Mouse (Mus musculus): ENCODE measurements around the gene Hormad2. TPM values are rescaled to one million over a fixed set of nuclear protein-coding genes. Genes with fewer than 3 reads are reported as not detected.

The Hormad2 gene
- polyA plus RNA-seq, 1 experiment from 2014 or later = 0.34 TPM

DNA sequence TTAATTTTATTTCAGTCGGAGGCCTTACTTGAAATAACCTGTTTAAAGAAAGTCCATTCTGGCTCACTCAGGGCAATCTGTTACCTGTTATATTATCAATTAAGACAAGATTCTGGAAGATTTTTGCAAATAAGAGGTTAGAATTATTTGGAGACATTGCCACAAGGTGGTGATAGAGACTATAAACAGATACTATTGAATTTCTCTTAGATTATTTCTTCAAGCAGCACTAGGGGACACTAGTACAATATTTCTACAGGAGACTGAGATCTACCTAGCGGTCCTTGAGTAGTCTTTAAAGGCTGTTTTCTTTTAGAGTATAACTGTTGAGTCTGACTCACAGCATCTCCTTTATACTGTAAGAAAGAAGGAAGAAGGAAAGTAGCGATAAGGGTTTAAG is 4.3 kb downstream of the Hormad2 start:
- ATAC-seq (replicated peaks; ENCODE audit: low FRiP score, low TSS enrichment, low read depth) = no peak
- no peaks in the 10 kb centered on the region for H3K36me3 ChIP-seq (ENCODE audit: control insufficient read depth, insufficient read depth, low read length)
- H3K4me1 ChIP-seq (replicated peaks; ENCODE audit: control insufficient read depth, insufficient read depth, low read length) = no peaks in the 10 kb centered on the region
- H3K9ac ChIP-seq (ENCODE audit: low read length) = no peak overlapping the region
- H3K27me3 ChIP-seq (replicated peaks; ENCODE audit: control insufficient read depth, insufficient read depth, low read length) = no peaks in the 10 kb centered on the region
- no peak for DNase-seq (ENCODE audit: low spot score)
- no peak overlapping the region for H3K4me2 ChIP-seq (ENCODE audit: low read length)
- no peaks in the 10 kb centered on the region for H3K9me3 ChIP-seq (ENCODE audit: control insufficient read depth, low read length)
- H3K4me3 ChIP-seq (ENCODE audit: low read depth, low read length) = no peak overlapping the region
- WGBS = 75% methylated on average over 3 of the region's 3 CpGs
- no peak overlapping the region for H3K27ac ChIP-seq (ENCODE audit: low read depth)

DNA sequence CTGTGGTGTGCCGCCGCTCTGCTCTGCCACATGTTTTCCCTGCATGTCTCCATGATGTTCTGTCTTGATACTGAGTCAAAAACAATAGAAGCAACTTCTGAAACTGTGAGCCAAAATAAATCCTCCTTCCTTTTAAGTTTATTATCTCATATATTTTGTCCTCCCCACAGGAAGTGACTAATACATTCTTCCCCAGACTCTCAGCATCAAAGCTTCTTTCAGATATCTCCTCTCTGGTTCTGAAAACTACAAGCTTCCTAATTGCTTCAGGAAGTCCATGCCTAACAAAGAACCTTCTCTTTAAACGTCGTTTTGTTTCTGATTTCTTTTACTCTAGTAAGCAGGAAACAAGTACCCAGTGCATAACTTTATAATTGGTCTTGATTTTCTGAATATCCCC is 6.4 kb downstream of the Hormad2 start:
- Histone ChIP-seq H3K27ac (ENCODE audit: low read depth) (no peak overlapping the region), H3K27me3 (replicated peaks; ENCODE audit: control insufficient read depth, insufficient read depth, low read length) (no peaks in the 10 kb centered on the region), H3K36me3 (ENCODE audit: control insufficient read depth, insufficient read depth, low read length) (no peaks in the 10 kb centered on the region), H3K9me3 (ENCODE audit: control insufficient read depth, low read length) (no peaks in the 10 kb centered on the region), H3K4me2 (ENCODE audit: low read length) (no peak overlapping the region), H3K4me1 (replicated peaks; ENCODE audit: control insufficient read depth, insufficient read depth, low read length) (no peaks in the 10 kb centered on the region), H3K4me3 (ENCODE audit: low read depth, low read length) (no peak overlapping the region), H3K9ac (ENCODE audit: low read length) (no peak overlapping the region)
- 70% methylated on average over 4 of the region's 4 CpGs for WGBS
- ATAC-seq (replicated peaks; ENCODE audit: low FRiP score, low TSS enrichment, low read depth) = no peak
- DNase-seq (ENCODE audit: low spot score) = no peak

DNA sequence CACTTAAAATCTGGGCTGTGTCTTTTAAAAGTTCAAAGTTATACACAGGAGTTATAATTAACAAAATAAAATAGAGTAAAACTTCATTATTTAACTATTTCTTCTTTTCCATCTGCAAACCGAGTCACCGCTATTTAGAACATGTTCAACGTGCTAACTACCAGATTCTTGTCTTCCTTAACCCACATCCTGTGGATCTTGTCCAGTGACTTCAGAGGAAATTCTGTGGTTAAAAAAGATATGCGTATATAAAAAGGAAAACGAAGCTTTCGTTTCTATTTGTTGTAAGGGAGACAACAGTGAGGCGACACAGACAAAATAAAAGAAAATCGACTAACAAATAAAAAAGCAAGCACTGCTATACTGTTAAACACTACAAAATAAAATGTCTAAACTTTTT is 17.1 kb downstream of the Hormad2 start:
- no peak overlapping the region for H3K9ac ChIP-seq (ENCODE audit: low read length)
- no peaks in the 10 kb centered on the region for H3K9me3 ChIP-seq (ENCODE audit: control insufficient read depth, low read length)
- H3K27ac ChIP-seq (ENCODE audit: low read depth) = no peak overlapping the region
- DNase-seq (ENCODE audit: low spot score) = no peak
- H3K27me3 ChIP-seq (replicated peaks; ENCODE audit: control insufficient read depth, insufficient read depth, low read length) = no peaks in the 10 kb centered on the region
- no peaks in the 10 kb centered on the region for H3K4me1 ChIP-seq (replicated peaks; ENCODE audit: control insufficient read depth, insufficient read depth, low read length)
- WGBS = 85% methylated on average over 8 of the region's 8 CpGs
- H3K36me3 ChIP-seq (ENCODE audit: control insufficient read depth, insufficient read depth, low read length) = no peaks in the 10 kb centered on the region
- H3K4me2 ChIP-seq (ENCODE audit: low read length) = no peak overlapping the region
- ATAC-seq (replicated peaks; ENCODE audit: low FRiP score, low TSS enrichment, low read depth) = no peak
- no peak overlapping the region for H3K4me3 ChIP-seq (ENCODE audit: low read depth, low read length)

DNA sequence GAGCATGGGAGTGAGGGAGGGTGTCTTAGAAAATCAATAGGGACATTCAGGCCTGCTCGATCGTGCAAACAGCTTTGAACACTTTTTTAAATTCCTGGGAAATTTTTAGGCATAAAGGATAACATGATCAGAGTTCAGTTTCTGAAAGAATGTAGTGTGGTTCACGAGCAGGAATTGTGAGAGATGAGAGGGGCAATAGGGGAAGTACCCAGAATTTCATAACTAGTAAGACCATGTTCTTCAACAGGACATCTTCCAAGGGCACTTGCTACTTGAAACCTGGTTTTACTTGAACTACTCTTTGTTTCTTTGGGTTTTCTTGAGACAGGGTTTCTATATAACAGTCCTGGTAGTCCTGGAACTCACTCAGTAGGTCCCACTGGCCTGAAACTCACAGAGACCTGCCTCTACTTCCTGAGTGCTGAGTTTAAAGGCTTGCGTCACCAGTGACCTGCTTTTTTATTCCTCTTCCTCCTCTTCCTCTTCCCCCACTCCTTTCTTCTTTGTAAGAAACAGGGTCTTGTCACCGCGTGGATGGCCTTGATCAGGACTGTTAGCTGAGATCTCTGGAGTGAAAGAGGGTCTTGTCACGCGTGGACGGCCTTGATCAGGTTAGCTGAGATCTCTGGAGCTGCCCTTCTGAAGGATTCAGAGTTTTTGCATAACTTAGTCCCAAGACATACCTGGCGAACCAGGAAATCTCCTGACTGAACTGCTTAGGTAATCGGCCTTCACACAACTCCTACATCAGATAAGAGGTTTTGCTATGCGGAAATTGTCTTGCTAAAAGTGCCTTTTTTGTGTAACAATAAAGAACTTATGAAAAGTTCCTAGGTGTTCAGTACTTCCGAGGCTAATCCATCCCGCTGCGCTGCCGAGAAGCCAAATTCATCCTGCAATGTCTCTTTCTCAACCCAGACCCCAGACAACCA is 18.1 kb downstream of the Hormad2 start:
- no peaks in the 10 kb centered on the region for H3K36me3 ChIP-seq (ENCODE audit: control insufficient read depth, insufficient read depth, low read length)
- H3K9ac ChIP-seq (ENCODE audit: low read length) = no peak overlapping the region
- ATAC-seq (replicated peaks; ENCODE audit: low FRiP score, low TSS enrichment, low read depth) (no peak), DNase-seq (ENCODE audit: low spot score) (no peak)
- H3K27me3 ChIP-seq (replicated peaks; ENCODE audit: control insufficient read depth, insufficient read depth, low read length) = no peaks in the 10 kb centered on the region
- no peaks in the 10 kb centered on the region for H3K4me1 ChIP-seq (replicated peaks; ENCODE audit: control insufficient read depth, insufficient read depth, low read length)
- H3K4me3 ChIP-seq (ENCODE audit: low read depth, low read length) = no peak overlapping the region
- H3K9me3 ChIP-seq (ENCODE audit: control insufficient read depth, low read length) = no peaks in the 10 kb centered on the region
- no peak overlapping the region for H3K27ac ChIP-seq (ENCODE audit: low read depth)
- WGBS = 78% methylated on average over 16 of the region's 16 CpGs
- no peak overlapping the region for H3K4me2 ChIP-seq (ENCODE audit: low read length)

DNA sequence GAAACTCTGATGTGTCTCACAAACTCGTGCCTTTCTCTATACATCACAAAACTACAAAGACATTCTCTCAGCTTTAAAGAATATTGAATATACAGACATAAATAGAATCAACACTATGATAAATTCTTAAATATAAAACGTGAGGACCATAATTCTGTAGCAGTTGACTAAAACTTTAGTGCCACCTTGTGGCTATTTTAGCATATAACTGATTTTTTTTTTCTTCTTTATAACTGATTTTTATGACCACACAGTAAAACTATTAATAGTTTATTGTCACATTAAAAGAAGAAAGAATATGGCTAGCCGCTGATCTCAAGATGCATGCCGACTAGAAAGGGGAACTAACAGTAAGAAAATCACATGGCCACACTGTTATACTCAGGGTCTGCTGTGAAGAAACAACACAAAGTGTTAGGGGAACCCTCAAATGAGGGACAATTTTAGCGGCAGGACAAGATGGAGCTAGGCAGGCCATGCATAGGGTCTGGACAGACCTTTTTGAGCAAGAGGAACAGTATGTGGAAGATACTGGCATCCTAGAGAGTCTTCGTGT is 18.9 kb downstream of the Hormad2 start:
- Histone ChIP-seq H3K9me3 (ENCODE audit: control insufficient read depth, low read length) (no peaks in the 10 kb centered on the region), H3K27ac (ENCODE audit: low read depth) (no peak overlapping the region), H3K9ac (ENCODE audit: low read length) (no peak overlapping the region), H3K4me3 (ENCODE audit: low read depth, low read length) (no peak overlapping the region), H3K36me3 (ENCODE audit: control insufficient read depth, insufficient read depth, low read length) (no peaks in the 10 kb centered on the region), H3K27me3 (replicated peaks; ENCODE audit: control insufficient read depth, insufficient read depth, low read length) (no peaks in the 10 kb centered on the region), H3K4me1 (replicated peaks; ENCODE audit: control insufficient read depth, insufficient read depth, low read length) (no peaks in the 10 kb centered on the region), H3K4me2 (ENCODE audit: low read length) (no peak overlapping the region)
- 39% methylated on average over 6 of the region's 6 CpGs for WGBS
- no peak for ATAC-seq (replicated peaks; ENCODE audit: low FRiP score, low TSS enrichment, low read depth)
- no peak for DNase-seq (ENCODE audit: low spot score)

DNA sequence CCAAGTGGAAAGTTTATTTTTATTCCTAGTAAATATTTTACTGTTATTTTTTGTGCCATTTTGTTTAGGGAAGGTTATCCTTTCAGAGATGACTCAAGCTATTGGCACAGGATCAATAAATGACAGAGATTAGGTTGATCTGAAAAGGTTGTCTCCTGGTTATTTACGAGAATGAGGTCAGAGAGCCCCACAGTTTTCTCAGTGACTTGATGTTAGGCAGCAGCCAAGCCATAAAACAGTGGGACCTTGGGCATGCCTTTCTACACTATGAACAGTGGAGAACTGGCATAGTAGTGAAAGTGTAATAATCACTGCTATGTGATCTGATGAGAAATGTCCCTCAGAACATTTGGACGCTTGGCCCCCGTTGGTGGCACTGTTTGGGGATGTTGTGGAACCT is 22.9 kb downstream of the Hormad2 start:
- no peaks in the 10 kb centered on the region for H3K27me3 ChIP-seq (replicated peaks; ENCODE audit: control insufficient read depth, insufficient read depth, low read length)
- no peaks in the 10 kb centered on the region for H3K36me3 ChIP-seq (ENCODE audit: control insufficient read depth, insufficient read depth, low read length)
- ATAC-seq (replicated peaks; ENCODE audit: low FRiP score, low TSS enrichment, low read depth) = no peak
- WGBS = 85% methylated on average over 3 of the region's 3 CpGs
- no peak overlapping the region for H3K4me3 ChIP-seq (ENCODE audit: low read depth, low read length)
- no peaks in the 10 kb centered on the region for H3K4me1 ChIP-seq (replicated peaks; ENCODE audit: control insufficient read depth, insufficient read depth, low read length)
- H3K9ac ChIP-seq (ENCODE audit: low read length) = no peak overlapping the region
- no peaks in the 10 kb centered on the region for H3K9me3 ChIP-seq (ENCODE audit: control insufficient read depth, low read length)
- no peak overlapping the region for H3K4me2 ChIP-seq (ENCODE audit: low read length)
- H3K27ac ChIP-seq (ENCODE audit: low read depth) = no peak overlapping the region
- DNase-seq (ENCODE audit: low spot score) = no peak

DNA sequence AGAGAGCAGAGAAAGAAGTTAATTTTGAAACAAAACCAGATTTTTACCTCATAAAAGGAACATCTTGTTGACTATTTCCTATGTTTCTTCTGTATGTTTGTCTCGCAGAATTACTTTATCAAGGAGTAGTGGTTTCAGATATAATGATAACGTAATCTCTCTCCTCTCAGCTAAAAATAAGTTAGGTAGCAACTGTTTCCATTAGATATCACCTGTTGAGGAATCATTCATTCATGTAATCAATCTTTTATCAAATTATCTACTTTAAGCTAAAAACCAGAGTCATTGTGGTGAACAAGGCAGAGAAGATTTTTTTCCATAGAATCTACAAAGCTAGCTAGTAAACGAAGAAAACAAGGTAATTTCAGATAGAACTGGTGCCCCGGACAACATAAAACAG is 28.6 kb downstream of the Hormad2 start:
- Histone ChIP-seq H3K4me2 (ENCODE audit: low read length) (no peak overlapping the region), H3K27ac (ENCODE audit: low read depth) (no peak overlapping the region), H3K4me3 (ENCODE audit: low read depth, low read length) (no peak overlapping the region), H3K9ac (ENCODE audit: low read length) (no peak overlapping the region), H3K4me1 (replicated peaks; ENCODE audit: control insufficient read depth, insufficient read depth, low read length) (no peaks in the 10 kb centered on the region), H3K27me3 (replicated peaks; ENCODE audit: control insufficient read depth, insufficient read depth, low read length) (no peaks in the 10 kb centered on the region), H3K36me3 (ENCODE audit: control insufficient read depth, insufficient read depth, low read length) (no peaks in the 10 kb centered on the region), H3K9me3 (ENCODE audit: control insufficient read depth, low read length) (no peaks in the 10 kb centered on the region)
- no peak for ATAC-seq (replicated peaks; ENCODE audit: low FRiP score, low TSS enrichment, low read depth)
- 95% methylated on average over 4 of the region's 4 CpGs for WGBS
- DNase-seq (ENCODE audit: low spot score) = no peak

DNA sequence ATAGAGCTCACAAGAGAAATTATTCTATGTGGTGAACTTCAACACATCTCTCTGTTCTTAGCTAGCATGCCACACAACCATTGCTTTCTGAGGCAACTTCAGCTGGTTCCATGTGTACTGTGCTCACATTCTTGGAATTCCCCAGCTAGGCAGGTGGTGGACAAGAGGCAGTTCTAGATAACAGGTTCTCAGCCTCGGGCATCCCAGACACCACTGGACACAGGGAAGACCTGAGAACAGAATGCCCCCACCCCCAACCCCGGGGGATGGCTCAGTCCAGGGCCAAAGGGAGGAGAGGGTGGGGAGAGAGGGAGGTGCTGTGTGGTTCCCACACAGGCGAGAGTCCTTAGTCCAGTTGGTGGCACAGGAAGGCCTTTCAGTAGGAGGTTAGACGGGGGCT is 36.6 kb downstream of the Hormad2 start:
- Histone ChIP-seq H3K4me1 (replicated peaks; ENCODE audit: control insufficient read depth, insufficient read depth, low read length) (no peaks in the 10 kb centered on the region), H3K9ac (ENCODE audit: low read length) (no peak overlapping the region), H3K9me3 (ENCODE audit: control insufficient read depth, low read length) (no peaks in the 10 kb centered on the region), H3K4me3 (ENCODE audit: low read depth, low read length) (no peak overlapping the region), H3K4me2 (ENCODE audit: low read length) (no peak overlapping the region), H3K27ac (ENCODE audit: low read depth) (no peak overlapping the region), H3K27me3 (replicated peaks; ENCODE audit: control insufficient read depth, insufficient read depth, low read length) (no peaks in the 10 kb centered on the region), H3K36me3 (ENCODE audit: control insufficient read depth, insufficient read depth, low read length) (no peaks in the 10 kb centered on the region)
- WGBS = 29% methylated on average over 4 of the region's 4 CpGs
- ATAC-seq (replicated peaks; ENCODE audit: low FRiP score, low TSS enrichment, low read depth) (no peak), DNase-seq (ENCODE audit: low spot score) (no peak)

DNA sequence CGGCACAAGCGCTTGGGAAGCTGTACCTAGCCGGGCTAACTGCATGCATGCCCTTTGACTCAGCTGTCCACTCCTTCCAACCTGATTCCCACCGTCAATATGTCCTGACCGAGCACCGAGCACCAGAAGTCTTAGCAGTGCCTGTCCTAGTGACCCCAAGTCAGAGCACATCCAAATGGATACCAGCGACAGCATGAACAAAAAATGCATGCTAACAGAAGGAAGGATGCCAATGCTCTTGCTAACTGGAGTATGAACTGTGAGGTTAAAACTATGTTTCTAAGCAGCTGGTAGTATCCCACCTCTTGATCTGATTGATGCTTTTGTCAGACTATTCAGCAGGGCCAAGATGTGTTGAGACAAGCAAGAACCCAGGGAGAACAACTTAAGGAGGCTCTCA is 37.5 kb downstream of the Hormad2 start:
- WGBS = 74% methylated on average over 7 of the region's 7 CpGs
- DNase-seq (ENCODE audit: low spot score) (no peak), ATAC-seq (replicated peaks; ENCODE audit: low FRiP score, low TSS enrichment, low read depth) (no peak)

More for the DNA sequence above, 37.5 kb downstream of the Hormad2 start:
- H3K4me2 ChIP-seq (ENCODE audit: low read length) = no peak overlapping the region
- H3K9me3 ChIP-seq (ENCODE audit: control insufficient read depth, low read length) = no peaks in the 10 kb centered on the region
- no peaks in the 10 kb centered on the region for H3K27me3 ChIP-seq (replicated peaks; ENCODE audit: control insufficient read depth, insufficient read depth, low read length)
- no peak overlapping the region for H3K27ac ChIP-seq (ENCODE audit: low read depth)
- H3K4me1 ChIP-seq (replicated peaks; ENCODE audit: control insufficient read depth, insufficient read depth, low read length) = no peaks in the 10 kb centered on the region
- no peaks in the 10 kb centered on the region for H3K36me3 ChIP-seq (ENCODE audit: control insufficient read depth, insufficient read depth, low read length)
- H3K9ac ChIP-seq (ENCODE audit: low read length) = no peak overlapping the region
- no peak overlapping the region for H3K4me3 ChIP-seq (ENCODE audit: low read depth, low read length)
